Mouse (Mus musculus) heart, postnatal 25 days (tissue): ENCODE measurements around the gene Gnai1. TPM values are rescaled to one million over a fixed set of nuclear protein-coding genes. Genes with fewer than 3 reads are reported as not detected.
A peak's percentile ranks its signal among the peaks of the same experiment; 100 is the strongest.
"Not testable (repeated sequence)": the region's sequence is repeated elsewhere in the genome, so short reads cannot be mapped to it uniquely, and the experiment has no call there.

ENCODE experiments used
- DNase-seq: peaks from one replicate; pipeline ENCODE4 v3.0.0; 2022; ENCODE audit warnings: low spot score
- intact Hi-C: fragments of 180-260 bp; cut with DNase I; formaldehyde crosslinking; loops from one replicate; pipeline ENCODE4 v1.15.1; 2025
- total RNA-seq, 2 experiments: library from RNA; stranded (reverse); gene quantifications; 2 replicates each; pipeline ENCODE4 v1.2.3; 2021

Gene Gnai1
- total RNA-seq = 1 to 10 TPM; 7.1 TPM

DNA sequence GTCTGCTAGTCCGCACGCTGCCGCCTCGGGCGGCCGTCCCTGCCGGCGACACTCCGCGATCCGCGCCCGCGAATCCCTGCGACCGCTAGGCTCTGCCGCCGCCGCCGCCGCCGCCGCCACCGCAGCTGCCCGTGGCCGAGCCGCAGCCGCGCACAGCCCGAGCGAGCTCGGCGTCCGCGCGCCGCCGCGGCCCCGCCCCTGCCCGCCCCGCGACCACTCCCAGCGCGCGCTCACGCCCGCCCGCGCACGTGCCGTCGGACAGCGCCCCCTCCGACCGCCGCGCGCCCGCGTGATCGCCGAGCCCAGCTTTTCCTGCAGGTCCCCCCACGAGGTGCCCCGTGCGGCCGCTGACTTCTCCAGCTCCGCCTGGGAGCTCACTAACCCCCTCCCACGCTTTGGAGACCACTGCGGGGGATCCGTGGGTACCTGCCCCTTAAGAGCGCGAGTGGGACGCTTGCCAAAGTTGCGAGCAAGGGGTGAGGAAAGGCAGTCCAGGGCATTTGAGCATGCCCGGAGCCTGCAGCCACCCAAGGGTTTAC, at the start of gene Gnai1:
Gene Gnai1, minus strand, starts transcription at position 75 of the 539 bp plus-strand sequence.
- DNase-seq = peak; percentile 36
- intact Hi-C loops = no loop called here

- intact Hi-C loops = no loop called here
- no peak for DNase-seq
Measured at GRCm38 (mm10) chr5:18367864-18368263, 7.7 kb upstream of the Gnai1 start.

DNA sequence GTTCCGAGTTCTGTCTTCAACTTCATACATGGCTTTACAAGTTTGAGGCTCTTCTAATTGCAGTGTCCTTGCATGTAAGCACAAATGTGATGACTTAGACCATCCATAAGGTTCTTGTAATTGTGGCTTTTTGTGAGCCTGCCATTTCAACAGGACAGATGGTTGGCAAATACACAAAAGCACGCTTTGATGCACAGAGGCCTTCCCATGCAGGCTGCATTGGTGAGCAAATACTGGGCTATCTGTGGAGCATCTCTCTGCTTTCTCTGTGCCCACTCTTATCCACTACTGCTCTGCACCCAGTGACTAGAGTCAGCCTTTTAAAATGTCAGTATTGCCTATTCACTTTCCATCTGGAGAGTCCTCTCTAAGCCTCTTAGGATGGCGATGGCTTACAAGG, 5.3 kb upstream of the Gnai1 start:
- DNase-seq = no peak
- intact Hi-C loops = no loop called here

DNA sequence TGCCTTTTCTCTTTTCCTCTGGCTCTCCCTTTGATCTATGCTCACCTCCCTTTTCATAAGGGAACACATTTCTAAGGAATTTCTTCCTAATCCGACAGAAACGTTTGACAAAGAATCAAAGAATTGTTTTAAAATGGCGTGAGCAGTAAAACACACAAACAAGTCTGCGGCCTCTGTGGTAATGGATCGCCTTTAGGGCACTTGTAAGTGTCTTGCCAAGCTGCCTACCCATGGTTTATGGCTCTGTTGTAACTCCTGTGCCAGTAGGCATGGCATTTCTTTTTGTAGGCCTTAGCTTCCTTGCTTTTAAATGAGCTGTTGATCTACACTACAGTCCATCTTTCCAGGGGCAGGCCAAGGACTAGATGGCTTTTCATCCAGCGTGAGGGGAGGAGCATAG, 801 bp upstream of the Gnai1 start:
- DNase-seq = no peak
- intact Hi-C loops = no loop called here

DNA sequence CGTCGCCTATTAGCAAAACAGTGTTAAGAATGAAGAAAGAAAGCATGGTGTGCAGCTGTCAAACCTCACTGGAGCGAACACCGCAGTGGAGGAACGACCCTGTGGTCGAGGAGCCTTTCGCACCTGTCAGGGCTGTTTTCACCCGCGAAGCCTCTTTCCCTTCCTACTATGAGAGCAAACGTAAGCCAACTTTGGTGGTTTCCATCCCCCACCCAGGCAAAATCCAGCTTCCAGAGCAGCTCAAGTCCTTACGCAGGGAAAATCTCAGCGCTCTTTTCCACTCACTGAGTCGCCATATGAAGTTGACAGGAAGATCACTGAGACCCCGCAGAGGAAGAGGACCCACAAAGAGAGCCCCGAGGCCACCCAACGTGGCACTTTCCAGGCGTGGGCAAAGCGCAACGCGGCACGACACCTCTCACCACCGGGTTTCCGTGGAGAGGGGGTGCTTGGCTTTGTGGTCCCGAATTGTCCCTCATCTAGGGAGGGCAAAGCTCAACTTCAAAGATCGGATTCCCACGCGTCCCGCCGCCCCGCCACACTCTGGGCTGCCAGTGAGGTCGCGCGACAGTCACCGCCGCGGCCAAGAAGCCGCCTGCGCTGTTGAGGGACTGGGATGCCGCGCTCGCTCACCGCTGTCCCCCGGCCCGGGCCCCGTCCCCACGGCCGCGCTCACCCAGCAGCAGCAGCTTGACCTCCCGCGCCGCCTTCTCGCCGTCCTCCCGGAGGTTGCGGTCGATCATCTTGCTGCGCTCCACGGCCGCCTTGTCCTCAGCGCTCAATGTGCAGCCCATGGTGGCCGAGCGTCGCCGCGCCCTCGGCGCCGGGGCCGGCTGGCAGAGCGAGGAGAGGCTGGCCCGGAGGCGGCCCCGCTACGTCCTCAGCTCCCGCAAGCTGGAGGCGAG, 527 bp downstream of the Gnai1 start:
- DNase-seq = peak; percentile 5
- intact Hi-C loops = no loop called here

DNA sequence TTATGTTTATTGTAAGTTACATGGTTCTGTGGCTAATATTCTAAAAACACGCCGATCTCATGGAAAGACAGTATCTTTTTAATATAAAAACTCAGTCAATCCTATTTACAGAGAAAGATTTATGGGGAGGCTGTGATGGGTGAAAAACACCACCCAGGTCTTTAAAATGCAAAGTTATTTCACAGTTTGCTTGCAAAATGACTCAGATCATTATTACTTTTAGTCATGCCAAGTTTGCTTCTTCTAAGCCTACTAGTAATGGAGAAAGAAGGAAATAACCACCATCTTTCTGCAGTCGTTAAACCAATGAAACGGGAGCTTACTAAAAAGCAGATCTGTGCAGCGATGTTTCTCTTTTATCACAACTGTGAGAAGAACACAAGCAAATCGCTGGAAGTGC, 1.4 kb downstream of the Gnai1 start:
- DNase-seq = no peak
- intact Hi-C loops = no loop called here

GRCm38 (mm10) chr5:18358191-18358590, 2.0 kb downstream of the Gnai1 start:
- no peak for DNase-seq
- intact Hi-C loops = no loop called here

GRCm38 (mm10) chr5:18347297-18347696, 12.9 kb downstream of the Gnai1 start:
- no peak for DNase-seq

DNA sequence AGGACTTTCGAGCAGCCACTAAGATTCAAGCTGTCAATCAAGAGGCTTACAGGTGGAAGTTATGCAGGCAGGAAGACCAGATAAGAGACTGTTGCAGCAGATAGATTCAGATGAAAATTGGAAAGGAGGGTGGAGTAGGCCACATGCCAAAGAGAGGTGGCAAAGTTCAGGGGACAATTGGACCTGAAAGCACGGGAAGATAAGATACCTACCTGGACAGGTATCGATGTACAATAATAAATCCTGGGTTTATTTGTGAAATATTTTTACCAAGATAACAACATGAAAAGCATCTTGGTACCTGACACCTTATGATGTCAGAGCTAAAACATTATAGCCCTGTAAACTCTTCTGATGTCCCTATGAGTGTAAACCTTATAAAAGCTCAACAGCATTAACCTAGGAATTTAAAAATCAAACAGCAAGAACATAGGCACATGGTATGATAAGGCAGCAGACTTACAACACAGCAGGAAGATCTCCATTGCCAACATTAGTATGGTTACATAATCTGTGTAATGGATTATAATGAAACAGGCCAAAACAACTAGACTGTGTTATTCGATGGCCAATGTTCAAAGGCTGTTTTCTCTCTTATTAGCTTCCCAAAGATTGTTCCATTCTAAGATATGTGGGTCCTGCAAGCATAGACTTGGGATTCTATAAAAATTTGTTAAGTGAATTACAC, 16.6 kb downstream of the Gnai1 start:
- no peak for DNase-seq
- intact Hi-C loops = no loop called here

More at GRCm38 (mm10) chr5:18347297-18347696, 12.9 kb downstream of the Gnai1 start:
- intact Hi-C loops = no loop called here

- no peak for DNase-seq
- intact Hi-C loops = no loop called here
Measured at GRCm38 (mm10) chr5:18342765-18343454, 17.2 kb downstream of the Gnai1 start.

DNA sequence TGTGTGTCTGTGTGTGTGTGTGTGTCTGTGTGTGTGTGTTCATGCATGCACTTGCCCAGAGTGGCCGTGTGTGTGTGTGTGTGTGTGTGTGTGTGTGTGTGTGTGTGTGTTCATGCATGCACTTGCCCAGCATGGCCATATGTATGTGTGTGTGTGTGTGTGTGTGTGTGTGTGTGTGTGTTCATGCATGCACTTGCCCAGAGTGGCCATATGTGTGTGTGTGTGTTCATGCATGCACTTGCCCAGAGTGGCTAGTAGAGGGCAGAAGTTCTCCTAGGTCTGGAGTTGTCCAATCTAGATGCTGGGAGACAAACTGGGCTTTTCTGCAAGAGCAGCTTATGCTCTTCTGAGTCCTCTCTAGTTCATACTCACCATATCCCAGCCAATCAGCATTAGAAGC, 18.3 kb downstream of the Gnai1 start:
- intact Hi-C loops, DNase-seq: not testable (repeated sequence)

DNA sequence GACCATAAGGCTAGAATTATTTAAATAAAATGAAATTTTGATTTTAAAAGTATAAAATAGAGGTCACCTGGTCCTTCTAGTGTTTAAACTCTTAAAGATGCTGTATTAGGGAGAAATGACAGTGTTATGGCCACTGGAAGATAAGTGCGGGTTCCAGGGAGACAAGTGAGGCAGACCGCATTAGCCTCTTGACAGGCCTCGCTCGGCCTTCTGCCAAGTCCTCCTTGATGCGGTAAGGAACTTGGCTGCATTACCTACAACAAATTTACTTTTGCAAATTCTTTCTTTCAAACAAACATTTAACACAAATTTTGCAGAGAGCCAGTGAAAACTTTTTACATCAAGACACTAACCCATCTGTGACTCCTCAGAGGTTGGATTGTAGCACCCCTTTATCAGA, 27.9 kb downstream of the Gnai1 start:
- DNase-seq = no peak
- intact Hi-C loops = no loop called here

GRCm38 (mm10) chr5:18330726-18331125, 29.4 kb downstream of the Gnai1 start:
- DNase-seq = no peak
- intact Hi-C loops = no loop called here

DNA sequence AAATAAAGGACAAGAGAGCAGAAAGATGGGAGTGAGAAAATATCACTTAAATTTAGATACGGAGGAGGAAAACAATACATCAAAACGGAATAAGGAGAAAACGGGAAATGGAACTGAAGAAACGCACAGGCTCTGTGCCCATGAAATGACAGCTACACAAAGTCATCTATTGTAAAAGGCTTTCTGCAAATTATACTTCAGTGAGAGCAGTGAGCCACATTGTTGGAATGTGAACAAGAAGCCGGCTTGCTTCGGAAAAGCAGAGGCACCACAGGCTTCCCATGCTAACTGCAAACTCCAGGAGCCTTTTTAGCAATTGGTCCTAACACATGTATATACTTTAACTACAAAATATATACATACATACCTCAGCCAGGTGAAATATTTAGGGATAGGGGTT, 34.0 kb downstream of the Gnai1 start:
- intact Hi-C loops = no loop called here
- DNase-seq = no peak

- intact Hi-C loops = no loop called here
- no peak for DNase-seq
Measured at GRCm38 (mm10) chr5:18323534-18323933, 36.6 kb downstream of the Gnai1 start.

GRCm38 (mm10) chr5:18321661-18322060, 38.5 kb downstream of the Gnai1 start:
- DNase-seq = no peak

DNA sequence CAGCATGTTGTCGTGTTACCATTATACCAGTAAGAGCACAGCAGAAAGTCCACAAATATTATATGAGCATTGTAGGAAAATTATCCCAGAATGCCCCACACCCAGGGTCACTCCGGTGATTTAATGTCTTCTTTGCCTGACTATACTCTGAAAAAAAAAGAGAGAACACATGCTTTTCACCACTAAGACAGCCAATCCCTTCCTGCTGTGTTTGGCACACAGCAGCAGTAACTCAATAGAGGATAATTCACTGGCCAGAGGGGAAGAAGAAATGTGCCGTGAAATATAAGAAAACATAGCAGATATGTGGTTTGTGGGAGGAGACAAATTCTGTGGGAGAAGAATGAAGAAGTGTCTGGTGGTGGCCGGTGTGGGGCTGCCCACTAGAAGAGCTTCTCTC, 41.3 kb downstream of the Gnai1 start:
- no peak for DNase-seq
- intact Hi-C loops = no loop called here

More at GRCm38 (mm10) chr5:18321661-18322060, 38.5 kb downstream of the Gnai1 start:
- intact Hi-C loops = no loop called here

DNA sequence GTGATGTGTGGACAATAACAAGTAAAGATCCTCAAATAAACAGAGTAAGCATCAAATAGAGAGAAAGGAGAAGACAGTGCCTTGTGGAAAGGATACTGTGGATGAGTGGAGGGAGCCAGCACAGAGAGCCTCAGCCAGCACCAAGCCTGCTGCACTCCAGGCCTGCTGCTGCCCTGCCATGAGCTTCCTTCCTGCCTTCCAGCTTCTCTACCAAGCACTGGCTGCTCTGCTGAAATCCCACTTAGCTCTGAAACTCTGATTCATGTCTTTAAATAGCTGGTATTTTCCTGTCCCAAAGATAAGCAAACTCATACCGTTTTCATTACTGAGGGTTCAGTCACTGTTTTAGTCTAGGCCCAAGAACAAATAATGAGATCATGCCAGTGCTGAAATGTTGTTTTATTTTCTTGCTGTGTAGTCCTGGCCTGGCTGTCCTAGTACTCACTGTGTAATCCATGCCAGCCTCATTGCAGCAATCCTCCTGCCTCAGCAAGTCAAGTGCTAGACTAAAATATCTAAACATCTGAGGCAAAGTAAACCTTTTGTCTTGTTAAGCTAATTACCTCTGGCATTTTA, 52.8 kb downstream of the Gnai1 start:
- intact Hi-C loops = no loop called here
- DNase-seq = no peak

DNA sequence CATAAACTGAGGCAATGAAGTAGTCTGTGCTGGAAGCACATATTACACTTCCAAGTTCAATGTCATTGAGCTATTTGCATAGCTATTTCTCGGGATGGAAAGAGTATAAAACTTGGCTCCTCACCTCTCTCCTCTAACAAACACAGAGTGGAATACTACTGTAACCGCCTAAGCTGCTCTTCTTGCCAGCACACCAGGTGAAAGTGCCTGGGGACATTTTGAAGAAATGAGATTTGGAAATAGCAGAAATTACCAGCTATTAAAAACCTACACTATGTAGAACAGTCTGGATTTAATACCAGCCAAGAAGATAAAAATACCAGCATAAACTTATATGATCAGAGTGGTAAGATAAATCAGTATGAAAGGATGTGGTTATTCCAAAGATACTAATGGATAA, 63.6 kb downstream of the Gnai1 start:
- intact Hi-C loops = no loop called here
- no peak for DNase-seq

GRCm38 (mm10) chr5:18292744-18293143, 67.4 kb downstream of the Gnai1 start:
- DNase-seq = no peak
- intact Hi-C loops = no loop called here
